Mouse (Mus musculus) embryo, embryonic 10.5 days (tissue): ENCODE measurements around the gene Syn3.

Experiments used
- DNase-seq: peaks from one replicate; pipeline ENCODE4 v3.0.0-alpha.2; 2015; ENCODE audit warnings: low spot score

Gene Syn3

DNA sequence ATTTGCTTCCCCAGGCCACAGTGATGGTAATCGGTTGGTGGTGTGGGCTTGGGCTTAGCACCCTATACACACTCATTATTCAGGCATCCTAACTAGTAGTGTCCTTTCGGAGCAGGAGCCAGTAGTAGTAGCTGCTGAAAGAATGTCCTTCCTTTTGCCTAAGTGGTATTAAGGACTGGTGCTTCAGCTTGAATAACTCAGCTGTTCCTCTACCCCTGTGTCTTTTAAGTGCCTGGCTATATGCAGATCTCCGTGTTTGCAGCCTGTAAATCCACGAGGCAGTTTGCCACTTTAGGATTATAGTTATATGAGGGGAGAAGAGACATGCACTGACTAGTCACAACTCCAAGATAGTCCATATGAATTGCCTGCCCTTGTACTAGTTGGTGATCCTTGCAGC, 159.6 kb downstream of the Syn3 start:
- DNase-seq: no peak

DNA sequence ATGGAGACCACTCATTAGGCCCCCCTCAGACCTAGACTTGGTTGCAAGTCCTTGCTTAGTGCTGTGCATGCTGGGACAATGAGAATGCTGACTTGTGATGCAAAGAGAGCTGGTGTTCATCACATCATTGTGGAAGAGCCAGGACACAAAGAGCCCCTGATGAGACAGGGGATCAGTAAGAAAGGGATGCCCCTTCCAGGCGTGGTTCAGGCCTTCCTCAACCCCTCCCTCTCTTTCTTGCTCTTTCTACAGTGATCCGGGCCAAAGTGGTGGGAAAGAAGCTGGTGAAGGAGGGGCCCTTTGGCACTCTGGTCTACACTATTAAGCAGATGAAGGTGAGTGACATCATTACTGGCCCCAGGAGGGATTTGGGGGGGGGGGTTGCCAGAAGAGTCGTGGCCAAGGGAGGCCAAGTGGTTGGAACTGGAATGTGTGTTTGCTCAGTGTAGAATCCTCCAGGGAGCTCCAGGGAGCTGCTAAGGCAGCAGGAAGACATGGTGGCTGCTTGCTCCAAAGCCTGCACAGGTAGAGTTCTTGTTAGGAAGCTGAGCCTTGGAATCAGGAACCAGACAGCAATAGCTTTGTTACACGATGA, 160.5 kb downstream of the Syn3 start:
- no peak for DNase-seq

GRCm38 (mm10) chr10:86337239-86337638, 161.5 kb downstream of the Syn3 start:
- no peak for DNase-seq

DNA sequence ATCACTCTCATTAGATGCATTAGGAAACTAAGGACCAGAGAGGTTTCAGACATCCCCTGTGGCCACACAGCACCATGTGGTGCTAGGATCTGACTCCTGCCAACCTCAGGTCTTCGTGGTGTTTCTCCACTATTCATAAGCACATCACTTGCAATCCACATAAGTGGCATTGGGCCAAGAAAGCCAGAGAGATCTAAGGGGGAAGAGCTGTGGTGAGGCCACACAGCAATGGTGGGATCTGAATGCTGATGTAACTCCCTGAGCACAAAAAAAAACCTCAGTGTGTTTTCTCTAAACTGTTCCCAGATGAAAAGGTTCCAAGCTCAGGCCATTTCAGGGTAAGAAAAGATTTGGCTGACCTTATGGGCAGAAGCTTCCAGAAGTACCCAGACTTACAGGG, 162.2 kb downstream of the Syn3 start:
- no peak for DNase-seq

- peak; percentile 59 for DNase-seq
Observed at GRCm38 (mm10) chr10:86334581-86334980, 164.1 kb downstream of the Syn3 start.

DNA sequence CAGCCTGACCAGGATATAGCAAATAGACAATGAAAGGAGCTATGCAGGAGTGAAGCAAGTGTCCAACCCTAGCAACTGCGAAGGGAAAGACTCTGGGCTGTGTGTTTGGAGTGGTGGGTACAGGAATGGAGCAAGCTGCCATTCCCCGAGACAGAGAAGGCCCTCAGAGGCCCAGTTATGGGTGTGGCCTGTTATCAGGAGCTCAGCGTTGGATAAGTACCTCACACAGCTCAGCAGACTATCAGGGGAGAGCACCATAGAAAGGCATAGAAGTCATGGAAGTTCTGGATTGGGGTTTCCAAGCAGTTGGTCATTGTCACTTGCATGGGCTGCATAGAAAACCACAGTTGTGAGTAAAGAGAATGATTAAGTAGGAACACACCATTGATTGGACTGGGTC, 165.8 kb downstream of the Syn3 start:
- no peak for DNase-seq

DNA sequence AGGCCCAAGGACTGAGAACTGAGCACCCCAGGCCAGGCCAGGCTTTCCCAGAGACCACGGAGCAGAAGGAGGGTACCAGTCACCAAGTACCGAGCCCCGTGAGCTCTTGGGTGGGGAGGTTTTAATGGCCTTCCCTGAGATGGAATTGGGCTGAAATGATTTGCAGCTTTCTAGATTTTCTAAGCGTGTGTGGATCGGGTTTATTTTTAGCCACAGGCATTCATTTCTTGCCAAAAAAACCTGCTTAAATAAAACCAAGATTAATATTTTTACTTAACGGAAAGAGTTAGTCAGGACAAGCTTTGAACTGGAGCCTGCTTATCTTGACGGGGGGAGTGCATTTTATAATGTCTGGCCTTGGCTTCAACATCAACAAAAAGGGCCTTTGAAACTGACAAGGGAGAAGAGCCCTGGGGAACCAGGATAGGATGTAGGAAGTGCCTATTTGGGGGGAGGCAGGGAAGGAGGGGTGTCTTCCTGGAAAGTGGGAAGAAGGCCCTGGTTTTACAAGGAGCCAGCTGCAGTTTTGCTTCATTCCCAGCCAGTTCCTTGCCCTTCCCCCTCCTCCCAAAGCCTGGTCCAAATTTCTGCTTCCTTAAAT, 166.9 kb downstream of the Syn3 start:
- DNase-seq: no peak

- DNase-seq: no peak
Observed at GRCm38 (mm10) chr10:86330993-86331680, 167.6 kb downstream of the Syn3 start.

DNA sequence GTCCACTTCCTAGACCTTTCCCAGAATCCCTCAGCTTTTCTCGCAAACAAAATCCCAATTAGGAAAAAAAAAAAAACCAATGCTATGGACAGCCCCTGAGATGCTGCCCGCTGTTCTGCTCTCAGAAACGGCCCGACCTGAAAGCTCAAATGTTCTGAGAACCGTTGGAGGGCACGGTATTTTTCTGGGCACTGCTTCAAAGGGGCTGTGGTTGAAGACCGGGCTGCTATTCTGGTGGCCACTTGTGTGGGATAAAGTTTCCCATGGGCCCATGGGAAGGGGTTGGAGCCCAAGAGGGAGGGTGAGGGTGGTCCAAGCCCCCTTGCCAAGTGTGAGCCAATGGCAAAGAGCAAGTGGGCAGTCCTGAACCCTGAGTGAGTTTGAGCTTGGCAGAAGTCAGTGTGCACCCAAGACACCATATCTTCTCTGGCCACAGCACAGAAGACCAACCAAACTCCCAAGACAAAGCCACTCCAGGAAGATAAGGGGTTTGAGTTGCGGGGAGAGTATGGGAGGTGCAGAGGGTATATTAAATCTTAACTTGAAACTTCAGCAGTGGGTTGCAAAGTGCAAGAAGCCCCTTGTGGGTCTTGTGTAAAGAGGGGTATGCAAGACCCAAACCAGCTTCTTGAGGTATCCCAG, 169.3 kb downstream of the Syn3 start:
- no peak for DNase-seq

GRCm38 (mm10) chr10:86328691-86329090, 170.0 kb downstream of the Syn3 start:
- DNase-seq: no peak

- DNase-seq: no peak
Observed at GRCm38 (mm10) chr10:86328143-86328542, 170.6 kb downstream of the Syn3 start.

GRCm38 (mm10) chr10:86325272-86325671, 173.4 kb downstream of the Syn3 start:
- DNase-seq: no peak

GRCm38 (mm10) chr10:86323275-86323994, 175.3 kb downstream of the Syn3 start:
- DNase-seq: no peak

GRCm38 (mm10) chr10:86322006-86322405, 176.7 kb downstream of the Syn3 start:
- peak; percentile 50 for DNase-seq

- no peak for DNase-seq
Observed at GRCm38 (mm10) chr10:86321194-86321593, 177.5 kb downstream of the Syn3 start.

DNA sequence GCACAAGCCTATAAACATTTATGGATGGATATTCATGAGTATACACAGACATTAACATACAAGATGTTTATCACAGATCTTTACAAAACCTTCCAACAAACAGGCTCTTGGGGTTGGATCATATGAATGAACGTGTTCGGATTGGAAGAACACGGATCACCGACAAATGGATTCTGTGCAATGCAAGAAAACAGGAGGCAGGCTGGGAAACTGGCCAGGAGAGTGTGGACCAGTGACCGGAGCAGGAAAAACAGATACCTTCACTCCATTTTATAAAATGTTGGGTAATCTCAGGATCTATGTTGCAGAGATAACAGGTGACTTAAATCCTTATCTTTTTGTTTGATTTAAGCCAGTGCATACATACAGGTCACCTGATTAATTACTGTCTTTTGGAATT, 178.5 kb downstream of the Syn3 start:
- no peak for DNase-seq

- no peak for DNase-seq
Observed at GRCm38 (mm10) chr10:86319526-86319925, 179.2 kb downstream of the Syn3 start.

- no peak for DNase-seq
Observed at GRCm38 (mm10) chr10:86318552-86319140, 180.1 kb downstream of the Syn3 start.

- no peak for DNase-seq
Observed at GRCm38 (mm10) chr10:86317633-86318032, 181.1 kb downstream of the Syn3 start.

- no peak for DNase-seq
Observed at GRCm38 (mm10) chr10:86315513-86315912, 183.2 kb downstream of the Syn3 start.

- no peak for DNase-seq
Observed at GRCm38 (mm10) chr10:86313448-86313847, 185.2 kb downstream of the Syn3 start.

DNA sequence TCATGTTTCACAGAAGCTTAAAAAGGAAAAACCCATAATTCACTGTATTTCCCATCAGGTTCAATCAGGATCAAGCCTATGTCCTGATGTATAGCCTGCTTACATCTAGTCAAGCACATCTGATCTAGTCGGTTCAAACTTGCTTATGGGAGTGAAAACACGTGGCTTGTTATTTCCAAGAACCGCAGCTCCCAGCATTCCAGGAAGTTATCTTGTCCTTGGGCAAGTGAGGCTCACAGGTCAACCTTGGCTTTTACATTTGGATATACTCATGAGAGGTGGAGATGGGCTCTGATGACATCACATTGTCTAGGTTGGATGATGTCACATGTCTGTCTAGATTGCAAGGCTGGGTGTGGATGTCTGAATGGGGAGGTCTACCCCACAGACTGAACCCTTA, 185.7 kb downstream of the Syn3 start:
- no peak for DNase-seq
